Mouse (Mus musculus) cerebellum, adult 2 months (tissue): ENCODE results near the gene Dusp8.

Experiments
- CTCF ChIP-seq: fragments of 200-500 bp; IDR thresholded peaks from 2 replicates; pipeline ENCODE4 v1.5.1; 2011; ENCODE audit warnings: low read depth, mild to moderate bottlenecking, control low read depth, low read length, moderate library complexity, borderline replicate concordance; ENCODE audit not compliant: insufficient read depth
- POLR2A ChIP-seq: fragments of 200-500 bp; IDR thresholded peaks from 2 replicates; pipeline ENCODE4 v1.6.1; 2011; ENCODE audit warnings: low read length, control low read depth, borderline replicate concordance; ENCODE audit not compliant: insufficient read depth

DNA sequence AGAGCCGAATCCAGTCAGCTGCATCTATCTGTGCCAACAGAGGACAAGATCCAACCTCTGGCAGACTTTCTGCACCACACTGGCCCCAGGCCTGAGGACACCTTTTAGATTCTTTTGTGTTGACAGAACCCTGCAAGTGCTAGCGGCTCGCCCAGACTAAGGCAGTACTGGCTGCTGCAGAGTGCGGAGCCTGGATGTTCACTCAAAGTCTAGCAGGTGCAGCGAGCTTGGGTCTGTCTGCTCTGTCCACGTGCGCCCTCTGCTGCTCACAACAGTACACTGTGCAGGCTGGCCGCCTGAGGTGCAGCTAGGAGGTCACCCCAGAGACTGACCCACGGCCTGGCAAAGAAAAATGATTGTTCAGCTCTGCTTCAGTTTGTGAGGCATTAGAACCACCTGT, 2.1 kb upstream of the Dusp8 start:
- TF ChIP-seq CTCF (peak; percentile 98), POLR2A (no peak)
